Mouse (Mus musculus): ENCODE results near the gene Camk2g.
"Not testable (repeated sequence)": the region's sequence is repeated elsewhere in the genome, so short reads cannot be mapped to it uniquely, and the experiment has no call there.

The Camk2g gene

DNA sequence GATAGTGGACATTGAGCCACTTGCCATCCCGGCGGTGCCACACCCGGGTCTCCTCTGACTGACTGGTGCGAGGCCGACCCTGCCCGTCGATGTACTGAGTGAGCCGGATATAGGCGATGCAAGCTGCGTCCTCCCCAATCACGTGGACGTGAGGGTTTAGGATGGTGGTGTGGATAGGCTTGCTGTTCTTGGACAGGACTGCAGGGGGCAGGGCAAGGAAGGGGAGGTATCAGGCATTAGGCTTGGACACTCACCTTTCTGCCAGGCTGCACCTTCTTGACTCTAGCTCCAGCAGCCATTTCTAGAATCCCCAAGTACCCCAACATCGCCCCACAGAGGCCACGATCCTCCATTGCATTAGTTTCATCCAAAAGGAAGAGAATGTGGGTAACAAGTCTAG lies 56.6 kb downstream of the Camk2g start:
- DNase-seq (ENCODE audit: low read depth): peak; percentile 21

DNA sequence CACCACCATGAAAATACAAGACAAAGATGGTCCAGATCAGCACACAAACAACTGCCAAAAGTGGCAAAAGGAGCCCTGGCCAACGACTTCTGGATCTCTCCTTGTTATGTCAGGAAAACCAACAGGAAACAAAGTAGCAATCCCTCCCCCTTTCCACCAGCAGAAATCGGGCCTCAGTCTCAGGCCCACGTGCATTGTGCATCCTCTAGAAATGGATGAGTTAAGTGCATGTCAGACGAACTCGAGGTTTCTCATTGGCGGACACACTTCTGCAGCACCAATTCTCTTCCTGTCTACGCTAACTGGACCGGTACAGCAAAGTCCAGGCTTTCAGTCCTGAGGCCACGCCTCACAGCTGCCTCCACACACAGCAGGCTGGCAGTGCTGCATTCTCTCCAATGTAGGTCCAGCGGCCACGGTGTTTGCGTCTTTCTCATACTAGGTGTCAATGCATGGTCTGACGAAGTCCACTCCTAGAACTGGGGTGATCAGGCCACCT lies 57.9 kb downstream of the Camk2g start:
- no peak for DNase-seq (ENCODE audit: low read depth)

DNA sequence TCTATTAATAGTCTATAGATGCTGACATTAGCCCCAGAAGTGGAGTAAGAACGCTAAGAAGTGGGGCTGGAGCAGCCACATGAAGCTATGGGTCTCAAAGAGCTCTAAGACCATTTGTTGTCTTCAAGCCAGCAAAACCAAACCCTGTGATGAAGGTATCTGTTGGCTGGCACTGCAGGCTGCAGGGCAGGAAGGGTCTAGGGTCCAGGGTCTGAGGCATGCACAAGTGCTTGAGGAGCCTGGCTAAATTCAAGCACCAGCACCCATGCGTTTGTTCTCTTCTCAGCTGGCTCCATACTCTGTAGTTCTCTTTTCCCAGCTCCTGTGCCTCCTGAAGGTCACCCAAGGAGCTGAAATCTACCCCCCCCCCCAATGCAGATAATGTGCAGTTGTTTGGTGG lies 58.8 kb downstream of the Camk2g start:
- no peak for DNase-seq (ENCODE audit: low read depth)

DNA sequence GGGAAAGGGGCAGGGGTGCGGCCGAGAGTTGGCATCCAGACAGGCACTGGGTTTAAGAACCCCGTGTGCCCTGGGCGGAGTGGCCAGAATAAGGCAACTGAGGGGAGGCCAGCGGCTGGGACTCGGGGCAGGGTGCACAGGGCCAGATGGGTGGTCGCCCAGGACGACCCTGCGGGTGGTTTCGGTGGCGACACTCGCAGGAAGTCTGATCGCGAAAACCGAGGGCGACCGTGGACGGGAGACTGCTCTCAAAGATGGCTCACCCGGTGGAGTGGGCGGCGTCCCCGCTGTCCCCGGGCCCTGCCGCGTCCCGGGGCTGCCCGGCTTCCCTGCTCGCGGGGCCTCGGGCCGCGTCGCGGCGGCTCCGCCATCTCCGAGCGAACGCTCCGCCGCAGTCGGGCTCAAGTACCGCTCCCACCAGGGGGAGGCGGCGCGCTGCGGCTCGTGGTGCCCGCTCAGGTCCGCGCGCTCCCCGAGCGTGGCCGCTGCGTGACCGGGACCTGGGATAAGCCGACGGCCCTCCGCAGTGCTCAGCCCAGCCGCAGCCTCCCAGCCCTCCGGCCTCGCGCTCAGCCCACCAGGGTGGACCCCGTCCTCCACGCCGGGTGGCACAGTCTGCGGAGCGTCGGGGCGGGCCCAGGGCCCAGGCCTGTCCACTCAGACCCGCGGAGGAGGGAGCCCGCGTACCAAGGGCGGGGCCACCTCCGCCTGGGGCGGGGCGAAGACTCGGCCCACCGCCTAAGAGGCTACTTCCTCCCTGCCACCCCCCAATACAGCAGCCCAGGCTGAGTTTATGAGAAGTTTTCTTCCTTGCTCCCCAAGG lies 59.7 kb downstream of the Camk2g start, which contains the start of gene Ndst2:
TSS of gene Ndst2 (minus strand) at position 611 of the 823 bp plus-strand sequence.
- peak; percentile 71 for DNase-seq (ENCODE audit: low read depth)

DNA sequence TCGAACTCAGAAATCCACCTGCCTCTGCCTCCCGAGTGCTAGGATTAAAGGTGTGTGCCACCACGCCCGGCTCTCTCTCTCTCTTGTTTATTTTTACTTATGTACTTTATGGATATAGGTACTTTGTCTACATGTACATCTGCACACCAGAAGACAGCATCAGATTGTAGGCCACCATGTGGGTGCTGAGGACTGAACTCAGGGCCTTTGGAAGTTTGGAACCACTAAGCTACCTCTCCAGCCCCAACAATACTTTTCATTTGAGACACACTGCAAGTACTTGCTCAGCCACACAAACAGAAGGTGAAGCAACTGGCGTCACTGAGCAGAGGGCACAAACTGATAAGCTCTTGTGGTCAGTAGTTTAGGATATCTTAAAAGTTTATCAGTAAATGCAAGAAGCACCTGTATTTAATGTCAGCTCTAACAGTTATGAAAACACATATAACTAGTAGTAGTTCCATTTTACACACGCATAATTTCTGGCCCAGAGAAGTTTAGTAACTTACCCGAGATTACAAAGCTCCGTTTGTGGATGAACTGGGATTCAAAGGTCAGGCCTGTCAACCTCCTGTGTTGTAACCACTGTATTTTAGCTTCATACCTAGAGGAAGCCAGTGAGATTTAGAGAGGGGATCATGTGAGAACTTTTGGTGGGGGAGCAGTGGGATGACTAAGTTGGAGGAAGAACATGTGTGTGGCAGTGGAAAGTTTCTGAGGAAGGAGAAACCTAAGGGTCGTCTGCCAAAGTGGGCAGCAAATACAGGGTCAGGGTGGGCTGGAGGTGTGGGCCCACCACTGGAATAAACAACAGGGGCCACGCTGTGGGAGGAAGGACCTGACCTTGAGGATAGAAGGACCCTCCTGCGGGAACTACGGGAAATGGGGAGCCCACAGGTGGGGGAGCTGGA lies 60.6 kb downstream of the Camk2g start:
- DNase-seq (ENCODE audit: low read depth): peak; percentile 39

DNA sequence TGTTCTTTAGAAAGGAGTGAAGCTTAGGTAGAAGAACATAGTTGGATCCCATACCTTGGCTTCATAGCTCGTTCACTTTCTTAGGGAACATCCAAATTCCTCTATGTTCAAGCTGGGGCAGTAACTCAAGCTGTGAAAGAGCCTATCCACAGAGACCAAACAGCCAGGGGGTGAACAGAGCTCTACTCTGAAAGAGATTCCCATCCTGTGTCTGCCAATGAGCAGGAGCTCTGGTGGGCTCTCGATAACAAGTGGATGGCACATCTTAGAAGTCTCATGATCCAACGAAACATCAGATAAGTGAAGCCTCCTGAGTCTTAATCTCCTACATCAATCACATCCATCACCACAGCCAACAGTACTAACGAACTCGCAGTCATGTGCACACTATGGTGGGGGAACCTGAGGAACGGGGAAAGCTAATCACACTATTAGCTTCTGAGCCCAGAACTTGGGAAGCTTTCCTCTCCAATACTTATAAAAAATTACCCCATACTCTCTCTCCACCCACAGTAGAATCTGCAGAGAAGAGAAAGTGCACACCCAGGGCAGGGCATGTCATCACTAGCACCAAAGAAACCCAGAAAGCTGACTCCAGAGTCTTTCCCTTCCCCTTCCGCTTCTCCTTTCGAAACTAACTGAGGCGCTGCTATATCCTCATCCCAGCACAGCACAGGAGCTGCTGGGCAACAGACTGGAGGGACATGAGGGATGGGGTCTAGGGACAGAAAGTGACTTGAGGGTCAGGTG lies 62.9 kb downstream of the Camk2g start:
- DNase-seq (ENCODE audit: low read depth): no peak

DNA sequence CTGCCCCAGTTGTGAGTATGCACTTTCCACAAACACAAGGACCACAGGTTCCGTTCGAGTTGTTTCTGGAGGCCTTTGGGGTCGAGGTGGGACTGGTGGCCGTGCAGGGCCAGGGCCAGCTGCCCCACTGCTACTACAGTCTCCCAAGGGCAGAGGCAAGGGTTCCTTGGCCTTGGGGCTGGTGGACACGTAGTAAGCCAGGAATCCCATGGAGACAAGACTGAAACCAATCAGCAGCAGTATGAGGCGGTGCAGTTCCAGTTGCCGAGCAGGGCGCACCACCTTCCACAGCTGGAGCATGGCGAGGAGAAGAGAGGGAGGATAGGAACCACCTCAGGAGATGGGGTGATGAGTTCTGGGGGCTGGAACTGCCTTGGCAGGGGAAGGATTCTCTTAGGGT lies 64.0 kb downstream of the Camk2g start:
- DNase-seq (ENCODE audit: low read depth): no peak

DNA sequence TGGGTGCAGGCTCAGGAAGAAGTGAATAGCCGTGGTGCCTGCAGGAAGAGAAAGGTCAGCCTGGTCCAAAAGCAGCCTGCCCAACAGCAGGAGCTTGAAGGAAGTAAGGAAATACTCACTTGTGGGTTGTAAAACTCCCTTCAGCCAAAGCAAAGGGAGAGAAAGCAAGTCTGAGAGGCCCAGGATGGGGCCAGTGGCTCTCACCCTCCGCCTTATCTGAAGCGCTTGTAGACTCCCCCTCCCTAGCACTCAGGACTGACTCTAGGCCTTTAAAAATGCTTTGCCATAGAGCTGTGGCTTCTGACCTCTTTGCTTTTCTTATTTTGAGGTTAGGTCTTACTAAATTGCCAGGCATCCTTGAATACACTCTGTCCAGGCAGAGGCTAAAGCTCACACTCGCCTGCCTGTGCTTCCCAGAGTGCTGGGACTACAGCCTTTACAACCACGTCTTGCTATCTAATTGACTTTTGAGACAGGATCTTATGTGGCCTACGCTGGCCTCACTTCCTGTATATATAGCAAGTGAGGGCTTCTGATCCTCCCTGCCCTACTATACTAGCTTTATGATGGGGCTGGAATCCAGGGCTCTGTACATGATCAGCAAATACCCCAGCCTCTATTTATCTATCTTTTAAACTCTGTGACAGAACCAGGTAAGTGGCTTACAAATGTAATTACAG lies 68.1 kb downstream of the Camk2g start:
- DNase-seq (ENCODE audit: low read depth): no peak

DNA sequence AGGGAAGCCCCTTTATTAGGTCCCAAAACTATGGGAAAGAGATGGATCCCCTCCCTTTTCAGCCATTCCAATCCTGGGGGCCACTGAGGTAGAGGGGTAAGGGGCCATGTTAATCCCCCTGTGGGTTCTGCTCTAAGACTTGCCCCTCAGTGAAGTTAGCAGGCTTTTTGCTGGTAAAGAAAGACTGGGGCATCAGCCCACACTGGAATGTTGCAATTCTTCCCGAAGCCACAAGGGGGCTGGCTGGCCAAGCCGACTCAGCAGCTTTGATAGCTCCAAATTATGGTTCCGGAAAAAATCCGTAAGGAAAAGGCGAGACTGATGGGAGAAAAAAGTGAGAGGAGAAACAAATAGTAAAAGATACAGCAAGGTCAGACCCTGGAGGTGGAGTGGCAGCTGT lies 69.8 kb downstream of the Camk2g start:
- no peak for DNase-seq (ENCODE audit: low read depth)

DNA sequence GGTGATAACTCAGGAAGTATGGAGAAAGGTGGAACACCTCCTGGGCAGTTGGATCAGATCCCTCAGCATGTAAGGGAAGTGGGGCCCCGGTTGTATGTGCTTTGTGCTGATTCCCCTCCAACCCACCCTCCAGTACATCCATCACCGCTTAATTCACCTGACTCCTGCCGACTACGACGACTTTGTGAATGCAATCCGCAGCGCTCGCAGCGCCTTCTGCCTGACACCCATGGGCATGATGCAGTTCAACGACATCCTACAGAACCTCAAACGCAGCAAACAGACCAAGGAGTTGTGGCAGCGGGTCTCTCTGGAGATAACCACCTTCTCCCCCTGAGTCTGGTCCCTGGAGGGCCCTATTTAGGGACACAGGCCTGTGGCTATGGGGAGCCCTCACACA lies 70.9 kb downstream of the Camk2g start:
- no peak for DNase-seq (ENCODE audit: low read depth)

DNA sequence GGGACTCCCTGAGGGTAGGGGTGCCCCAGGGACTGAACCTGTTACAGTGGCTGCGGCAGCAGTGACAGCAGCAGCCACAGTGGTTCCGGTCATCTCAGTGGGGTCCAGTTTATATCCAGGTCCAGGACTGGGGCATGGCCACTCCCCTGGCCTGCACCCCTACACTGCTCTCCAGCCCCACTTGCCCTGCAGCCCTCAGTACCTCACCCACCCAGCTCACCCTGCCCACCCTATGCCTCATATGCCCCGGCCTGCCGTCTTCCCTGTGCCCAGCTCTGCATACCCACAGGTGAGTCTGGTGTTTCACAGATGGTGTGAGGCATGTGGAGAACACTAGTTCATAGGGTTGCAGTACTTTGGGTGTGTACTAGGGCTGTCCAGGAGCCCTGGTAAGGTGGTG lies 72.5 kb downstream of the Camk2g start:
- DNase-seq (ENCODE audit: low read depth): no peak

DNA sequence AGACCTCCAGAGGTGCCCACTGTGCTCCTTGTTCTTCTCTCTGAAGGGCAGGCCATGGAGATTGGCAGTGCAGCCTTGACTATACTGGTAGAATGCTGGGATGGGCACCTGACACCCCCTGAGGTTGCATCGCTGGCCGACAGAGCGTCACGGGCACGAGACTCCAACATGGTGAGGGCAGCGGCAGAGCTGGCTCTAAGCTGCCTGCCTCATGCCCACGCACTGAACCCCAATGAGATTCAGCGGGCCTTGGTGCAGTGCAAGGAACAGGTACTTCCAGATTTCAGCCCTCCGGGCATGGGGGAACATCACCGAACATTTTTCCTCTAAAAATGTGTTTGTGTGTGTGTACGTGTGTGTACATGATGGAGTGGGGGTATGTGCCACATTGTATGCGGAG lies 74.1 kb downstream of the Camk2g start:
- DNase-seq (ENCODE audit: low read depth): no peak

DNA sequence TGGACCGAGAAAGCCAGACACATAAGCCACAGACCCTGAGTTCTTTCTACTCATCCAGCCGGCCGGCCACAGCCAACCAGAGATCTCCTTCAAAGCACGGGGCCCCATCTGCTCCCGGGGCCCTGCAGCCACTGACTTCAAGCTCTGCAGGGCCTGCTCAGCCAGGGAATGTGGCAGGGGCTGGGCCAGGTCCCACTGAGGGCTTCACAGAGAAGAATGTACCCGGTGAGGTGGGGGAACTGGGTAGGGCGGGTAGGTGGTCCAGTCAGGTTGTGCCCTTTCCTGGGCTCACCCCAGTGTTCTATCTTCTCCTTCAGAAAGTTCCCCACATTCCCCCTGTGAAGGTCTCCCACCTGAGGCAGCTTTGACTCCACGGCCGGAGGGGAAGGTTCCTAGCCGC lies 75.4 kb downstream of the Camk2g start:
- DNase-seq (ENCODE audit: low read depth): no peak

DNA sequence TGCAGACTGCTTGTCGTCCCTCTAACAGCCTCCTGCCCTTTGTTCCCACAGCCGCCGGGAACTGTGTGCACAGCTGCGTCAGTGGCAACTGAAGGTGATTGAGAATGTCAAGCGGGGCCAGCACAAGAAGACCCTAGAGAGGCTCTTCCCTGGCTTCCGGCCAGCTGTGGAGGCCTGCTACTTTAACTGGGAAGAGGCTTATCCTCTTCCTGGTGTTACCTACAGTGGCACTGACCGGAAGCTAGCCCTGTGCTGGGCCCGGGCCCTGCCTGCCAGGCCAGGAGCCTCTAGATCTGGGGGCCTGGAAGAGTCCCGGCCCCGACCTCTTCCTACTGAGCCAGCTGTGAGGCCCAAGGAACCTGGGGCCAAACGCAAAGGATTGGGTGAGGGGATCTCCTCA lies 80.1 kb downstream of the Camk2g start:
- no peak for DNase-seq (ENCODE audit: low read depth)

DNA sequence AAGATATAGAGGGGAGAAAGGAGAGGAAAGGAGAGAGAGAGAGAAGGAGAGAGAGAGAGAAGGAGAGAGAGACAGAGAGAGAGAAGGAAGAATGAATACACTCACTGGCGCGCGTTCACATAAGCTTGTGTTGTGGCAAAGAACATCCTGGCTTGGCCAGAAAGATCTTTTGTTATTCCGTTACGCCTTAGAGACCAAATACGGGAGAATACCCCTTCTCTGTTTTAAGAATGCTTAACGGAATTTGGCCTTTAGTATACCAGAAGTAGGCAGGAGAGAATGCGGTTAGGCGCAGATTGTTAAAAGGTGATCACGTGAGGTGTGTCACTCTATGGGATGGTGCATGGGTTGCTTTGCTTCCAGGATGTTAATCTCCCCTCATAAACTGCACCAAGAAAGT lies 85.6 kb downstream of the Camk2g start:
- no peak for DNase-seq (ENCODE audit: low read depth)

DNA sequence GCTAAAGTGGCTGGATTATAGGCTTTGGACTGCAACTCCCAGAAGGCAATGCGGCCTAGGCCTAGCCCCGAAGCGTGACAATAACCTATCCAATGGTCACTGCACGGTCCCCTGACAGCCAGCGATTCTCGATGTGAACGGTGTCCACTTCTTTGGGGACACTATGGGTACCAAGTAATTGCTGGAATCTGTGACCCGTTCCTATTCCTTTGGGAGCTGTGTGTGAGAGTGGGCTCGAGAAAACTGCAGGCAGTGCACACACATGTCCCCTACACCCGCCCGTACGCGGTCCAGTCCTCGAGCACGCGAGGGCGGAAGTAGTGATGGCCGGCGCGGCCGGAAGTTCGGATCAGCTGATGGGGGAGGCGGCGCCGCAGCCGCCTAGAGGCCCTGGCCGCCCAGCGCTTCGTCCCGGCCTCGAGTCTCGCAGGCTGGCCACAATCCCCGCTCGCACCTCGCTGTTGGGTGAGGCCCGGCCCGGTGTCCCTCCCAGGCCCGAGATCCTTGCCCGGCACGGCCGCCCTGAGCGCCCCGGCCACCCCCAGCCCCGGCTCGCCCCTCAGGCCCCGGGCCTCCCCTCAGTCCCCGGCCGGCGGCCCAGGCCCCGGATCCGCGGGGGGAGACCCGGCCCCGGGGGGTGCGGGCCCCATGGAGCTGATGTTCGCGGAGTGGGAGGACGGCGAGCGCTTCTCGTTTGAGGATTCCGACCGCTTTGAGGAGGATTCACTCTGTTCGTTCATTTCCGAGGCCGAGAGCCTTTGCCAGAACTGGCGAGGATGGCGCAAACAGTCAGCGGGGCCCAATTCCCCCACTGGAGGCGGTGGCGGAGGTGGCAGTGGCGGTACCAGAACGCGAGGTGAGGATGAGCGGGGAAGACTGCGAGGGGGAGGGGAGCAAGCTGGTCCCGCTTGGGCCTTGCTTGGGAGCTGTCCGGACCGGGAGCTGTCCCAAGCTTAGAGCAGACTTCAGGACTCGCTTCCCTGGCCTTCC lies 86.4 kb downstream of the Camk2g start, which contains the start of gene Zswim8:
TSS of gene Zswim8 (plus strand) at position 352 of the 990 bp plus-strand sequence.
- DNase-seq (ENCODE audit: low read depth): peak; percentile 87

DNA sequence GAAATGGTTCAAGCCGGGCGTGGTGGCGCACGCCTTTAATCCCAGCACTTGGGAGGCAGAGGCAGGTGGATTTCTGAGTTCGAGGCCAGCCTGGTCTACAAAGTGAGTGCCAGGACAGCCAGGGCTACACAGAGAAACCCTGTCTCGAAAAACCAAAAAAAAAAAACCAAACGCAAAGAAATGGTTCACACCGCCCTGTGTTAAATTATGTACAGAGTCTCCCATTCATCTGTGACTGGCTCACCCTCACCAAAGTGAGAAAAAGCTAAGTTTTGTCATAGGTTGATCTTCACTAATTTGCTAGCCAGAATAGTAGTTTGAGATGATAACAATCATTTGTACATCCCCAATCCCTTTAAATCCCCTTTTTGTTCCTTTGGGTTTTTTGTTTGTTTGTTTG lies 90.4 kb downstream of the Camk2g start:
- DNase-seq (ENCODE audit: low read depth): not testable (repeated sequence)

DNA sequence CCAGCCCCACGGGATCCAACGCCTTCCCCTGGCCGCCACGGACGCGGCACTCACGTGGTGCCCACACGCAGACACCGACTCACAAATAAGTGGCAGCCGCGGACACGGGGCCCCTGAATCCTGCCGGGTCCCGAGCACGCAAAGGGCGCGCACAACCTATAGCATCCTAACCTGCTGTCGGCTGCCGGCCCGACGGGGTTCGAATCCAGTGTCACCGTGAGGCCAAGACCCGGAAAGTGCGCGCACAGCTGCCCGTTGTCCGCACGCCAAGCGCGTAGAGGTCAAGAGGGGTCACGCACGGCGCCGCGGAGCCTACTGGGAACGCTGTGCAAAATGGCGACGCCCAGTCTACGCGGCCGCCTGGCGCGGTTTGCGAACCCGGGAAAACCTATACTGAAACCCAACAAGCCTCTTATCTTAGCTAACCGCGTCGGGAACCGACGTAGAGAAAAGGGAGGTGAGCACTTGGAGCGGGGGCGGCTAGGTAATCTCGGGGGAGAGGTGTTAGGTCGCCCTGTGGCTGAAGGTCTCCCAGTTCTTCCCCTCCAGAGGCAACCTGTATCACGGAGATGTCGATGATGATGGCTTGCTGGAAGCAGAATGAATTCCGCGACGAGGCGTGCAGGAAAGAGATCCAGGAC lies 91.0 kb downstream of the Camk2g start, which contains the start of gene Chchd1:
TSS of gene Chchd1 (plus strand) at position 266 of the 641 bp plus-strand sequence.
- DNase-seq (ENCODE audit: low read depth): peak; percentile 56

DNA sequence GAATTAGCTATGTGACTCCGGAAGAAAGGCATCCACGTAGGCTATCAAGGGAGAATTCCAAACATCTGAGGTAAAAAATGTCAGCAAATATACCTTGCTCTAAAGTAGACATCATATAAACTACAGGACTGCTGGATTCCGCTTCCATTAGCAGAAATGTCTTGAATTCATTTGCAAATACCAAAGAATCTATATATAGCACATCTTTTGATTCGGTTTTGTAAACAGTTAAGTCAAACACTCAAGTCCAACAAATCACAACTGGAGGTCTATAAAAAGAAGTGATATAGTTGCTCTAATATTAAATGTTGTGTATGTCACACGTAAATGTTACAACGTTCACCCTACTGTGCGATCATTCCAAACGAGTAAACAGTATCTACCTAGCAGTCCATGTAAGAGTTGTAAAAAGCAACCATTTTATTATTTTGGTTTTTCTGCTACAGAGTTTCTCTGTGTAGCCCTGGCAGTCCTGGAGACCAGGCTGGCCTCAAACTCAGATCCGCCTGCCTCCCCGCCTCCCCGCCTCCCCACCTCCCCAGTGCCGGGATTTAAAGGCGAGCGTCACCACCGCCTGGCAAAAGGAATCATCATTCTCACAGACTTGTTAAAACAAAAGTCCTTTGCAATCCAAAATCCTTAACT lies 91.7 kb downstream of the Camk2g start:
- DNase-seq (ENCODE audit: low read depth): no peak
